Mouse (Mus musculus) colon, adult 2 months (tissue): Measurements from ENCODE around the gene Gpr146. TPM values are rescaled to one million over a fixed set of nuclear protein-coding genes. Genes with fewer than 3 reads are reported as not detected.

Source experiments
- polyA plus RNA-seq: library from polyadenylated mRNA; depleted of rRNA; stranded (reverse); fragments of >200 nt; gene quantifications from 2 replicates; pipeline ENCODE4 v1.2.3, GENCODE M21; 2012; rRNA removed

Gene Gpr146
- 7.0 and 8.2 TPM in 2 replicates for polyA plus RNA-seq

GRCm38 (mm10) chr5:139377468-139378270, at the start of gene Gpr146:
TSS of gene Gpr146 (plus strand) at chr5:139377697.

GRCm38 (mm10) chr5:139351134-139351533, 26.4 kb upstream of the Gpr146 start, which contains the start of gene Cox19:
TSS of gene Cox19 (minus strand) at chr5:139351418.

GRCm38 (mm10) chr5:139352317-139352716, 25.2 kb upstream of the Gpr146 start, which contains the start of gene Cyp2w1:
TSS of gene Cyp2w1 (plus strand) at chr5:139352617.

GRCm38 (mm10) chr5:139404801-139405401, 27.4 kb downstream of the Gpr146 start, which contains the start of gene C130050O18Rik:
TSS of gene C130050O18Rik (plus strand) at chr5:139405280.

GRCm38 (mm10) chr5:139423026-139423865, 45.7 kb downstream of the Gpr146 start, which contains the start of gene Gper1:
TSS of gene Gper1 (plus strand) at chr5:139423151.

Other genes with a start within 250 kb of the Gpr146 start
- gene Prkar1b, start 227.7 kb upstream of the Gpr146 start, polyA plus RNA-seq, result 7.9 and 9.5 TPM in 2 replicates
- gene Dnaaf5, start 227.5 kb upstream of the Gpr146 start, polyA plus RNA-seq, result 18.3 and 19.0 TPM in 2 replicates
- 39.5 and 43.9 TPM in 2 replicates for gene Sun1, start 177.1 kb upstream of the Gpr146 start, polyA plus RNA-seq
- 137 and 211 TPM in 2 replicates for gene Get4, start 125.4 kb upstream of the Gpr146 start, polyA plus RNA-seq
- 48.1 and 55.7 TPM in 2 replicates for gene Adap1, start 52.1 kb upstream of the Gpr146 start, polyA plus RNA-seq
- 62.7 and 94.9 TPM in 2 replicates for gene Cox19, start 26.3 kb upstream of the Gpr146 start, polyA plus RNA-seq
- gene Cyp2w1, start 25.1 kb upstream of the Gpr146 start, polyA plus RNA-seq, result 15.3 and 18.1 TPM in 2 replicates
- 1.9 and 2.3 TPM in 2 replicates for gene C130050O18Rik, start 27.6 kb downstream of the Gpr146 start, polyA plus RNA-seq
- 3.3 TPM in 2 replicates for gene Gper1, start 45.5 kb downstream of the Gpr146 start, polyA plus RNA-seq
- 8.0 and 8.4 TPM in 2 replicates for gene 3110082I17Rik, start 82.8 kb downstream of the Gpr146 start, polyA plus RNA-seq
- 15.0 and 21.1 TPM in 2 replicates for gene Zfand2a, start 106.9 kb downstream of the Gpr146 start, polyA plus RNA-seq
- not detected in 2 replicates for gene Uncx, start 165.8 kb downstream of the Gpr146 start, polyA plus RNA-seq